Mouse (Mus musculus) E14TG2a.4 (cell line): ENCODE measurements around the gene Gm35549.
A peak's percentile ranks its signal among the peaks of the same experiment; 100 is the strongest.

Experiments
- H3K27me3 ChIP-seq: 2 replicates; pipeline ENCODE4 v1.6.1; 2014; ENCODE audit warnings: low read length, control low read depth; ENCODE audit not compliant: insufficient read depth
- H3K36me3 ChIP-seq: 2 replicates; pipeline ENCODE4 v1.6.1; 2014; ENCODE audit warnings: low read length, control low read depth; ENCODE audit not compliant: insufficient read depth
- H3K4me1 ChIP-seq: replicated peaks from 2 replicates; pipeline ENCODE4 v1.6.1; 2014; ENCODE audit warnings: low read depth, low read length, control low read depth
- H3K4me3 ChIP-seq: replicated peaks from 2 replicates; pipeline ENCODE4 v1.5.1; 2014; ENCODE audit warnings: mild to moderate bottlenecking, low read length
- H3K9me3 ChIP-seq: 2 replicates; pipeline ENCODE4 v1.6.1; 2014; ENCODE audit warnings: low read length, control low read depth
- CTCF ChIP-seq: conservative IDR thresholded peaks from 2 replicates; pipeline ENCODE4 v1.5.1; 2014; ENCODE audit warnings: low read length
- NANOG ChIP-seq: IDR thresholded peaks from 2 replicates; pipeline ENCODE4 v1.6.1; 2014; ENCODE audit warnings: borderline replicate concordance, low read length, mixed read lengths
- POU5F1 ChIP-seq: IDR thresholded peaks from 2 replicates; pipeline ENCODE4 v1.6.1; 2014; ENCODE audit warnings: low read length, borderline replicate concordance

Gm35549 gene

GRCm38 (mm10) chr9:122815239-122815851 lies 28.5 kb downstream of the Gm35549 start:
- no peaks in the 10 kb centered on the region for H3K27me3 ChIP-seq
- TF ChIP-seq POU5F1: no peak
- no peak for TF ChIP-seq NANOG
- TF ChIP-seq CTCF: no peak
- peaks cover 3% of the 10 kb centered on the region for H3K4me1 ChIP-seq
- no peaks in the 10 kb centered on the region for H3K9me3 ChIP-seq
- H3K36me3 ChIP-seq: peaks cover 7% of the 10 kb centered on the region; the same call in 1 of the 2 replicates
- H3K4me3 ChIP-seq: no peak overlapping the region

GRCm38 (mm10) chr9:122814775-122815174 lies 29.1 kb downstream of the Gm35549 start:
- H3K4me1 ChIP-seq: no peaks in the 10 kb centered on the region
- no peak overlapping the region for H3K4me3 ChIP-seq
- H3K36me3 ChIP-seq: 0 out of 2 replicates have a peak, but pooled peaks cover 4% of the 10 kb centered on the region
- H3K9me3 ChIP-seq: no peaks in the 10 kb centered on the region
- no peaks in the 10 kb centered on the region for H3K27me3 ChIP-seq
- TF ChIP-seq NANOG: no peak
- no peak for TF ChIP-seq POU5F1
- TF ChIP-seq CTCF: no peak

GRCm38 (mm10) chr9:122812386-122812785 lies 31.4 kb downstream of the Gm35549 start:
- Histone ChIP-seq H3K27me3 (no peaks in the 10 kb centered on the region), H3K4me3 (no peak overlapping the region), H3K36me3 (0 out of 2 replicates have a peak, but pooled peaks cover 4% of the 10 kb centered on the region), H3K9me3 (no peaks in the 10 kb centered on the region), H3K4me1 (no peaks in the 10 kb centered on the region)
- no peak for TF ChIP-seq POU5F1
- no peak for TF ChIP-seq NANOG
- no peak for TF ChIP-seq CTCF

- TF ChIP-seq NANOG (no peak), CTCF (no peak), POU5F1 (no peak)
- Histone ChIP-seq H3K4me3 (no peak overlapping the region), H3K27me3 (no peaks in the 10 kb centered on the region)
These were observed 33.6 kb downstream of the Gm35549 start for GRCm38 (mm10) chr9:122810212-122810611.

GRCm38 (mm10) chr9:122807186-122807585 lies 36.6 kb downstream of the Gm35549 start:
- H3K4me3 ChIP-seq: no peak overlapping the region
- peaks cover 15% of the 10 kb centered on the region for H3K4me1 ChIP-seq
- no peaks in the 10 kb centered on the region for H3K27me3 ChIP-seq
- H3K36me3 ChIP-seq: 0 out of 2 replicates have a peak, but pooled peaks cover 4% of the 10 kb centered on the region
- TF ChIP-seq CTCF (no peak), NANOG (no peak), POU5F1 (no peak)
- no peaks in the 10 kb centered on the region for H3K9me3 ChIP-seq

More at GRCm38 (mm10) chr9:122810212-122810611, 33.6 kb downstream of the Gm35549 start:
- H3K4me1 ChIP-seq: peaks cover 8% of the 10 kb centered on the region
- H3K9me3 ChIP-seq: no peaks in the 10 kb centered on the region
- H3K36me3 ChIP-seq: 0 out of 2 replicates have a peak, but pooled peaks cover 4% of the 10 kb centered on the region

- TF ChIP-seq POU5F1 (no peak), CTCF (no peak), NANOG (no peak)
- H3K4me3 ChIP-seq: peak overlapping the region; percentile 85
These were observed 37.9 kb downstream of the Gm35549 start for GRCm38 (mm10) chr9:122805845-122806341.

GRCm38 (mm10) chr9:122805053-122805844 lies 38.6 kb downstream of the Gm35549 start, which contains the start of gene Tcaim:
Tcaim (plus strand) TSS chr9:122805539.
- H3K4me3 ChIP-seq: peak within 1 kb of the TSS; percentile 85
- no peak for TF ChIP-seq CTCF
- no peak for TF ChIP-seq POU5F1
- TF ChIP-seq NANOG: no peak
- H3K36me3 ChIP-seq: no peaks in the 10 kb centered on the region
- H3K4me1 ChIP-seq: peaks cover 15% of the 10 kb centered on the region
- no peaks in the 10 kb centered on the region for H3K27me3 ChIP-seq
- H3K9me3 ChIP-seq: no peaks in the 10 kb centered on the region

More at GRCm38 (mm10) chr9:122805845-122806341, 37.9 kb downstream of the Gm35549 start:
- Histone ChIP-seq H3K9me3 (no peaks in the 10 kb centered on the region), H3K27me3 (no peaks in the 10 kb centered on the region), H3K4me1 (peaks cover 15% of the 10 kb centered on the region), H3K36me3 (no peaks in the 10 kb centered on the region)

- Histone ChIP-seq H3K36me3 (no peaks in the 10 kb centered on the region), H3K27me3 (no peaks in the 10 kb centered on the region), H3K9me3 (no peaks in the 10 kb centered on the region), H3K4me3 (no peak overlapping the region), H3K4me1 (no peaks in the 10 kb centered on the region)
- no peak for TF ChIP-seq POU5F1
- TF ChIP-seq NANOG: no peak
- TF ChIP-seq CTCF: no peak
These were observed 57.3 kb downstream of the Gm35549 start for GRCm38 (mm10) chr9:122786534-122786933.
